Comparison of ENCODE assay signal across 8 mouse cellular contexts in genomic region chr17:46027066-46027917, GRCm38 (mm10). TPM values are rescaled to one million over a fixed set of nuclear protein-coding genes. Genes with fewer than 3 reads are reported as not detected.
A peak's percentile ranks its signal among the peaks of the same experiment; 100 is the strongest.
DNase-seq lines count a peak whose midpoint lies in the region; ATAC-seq and TF ChIP-seq lines count a peak whose summit lies in the region.

No protein-coding gene starts in this region.

- H3K9me3 ChIP-seq in G1E (replicated peaks): no peaks in the 10 kb centered on the region
- H3K9me3 ChIP-seq in forebrain, embryonic 16.5 days (ENCODE audit: control insufficient read depth, low read length): no peaks in the 10 kb centered on the region

- no peaks in the 10 kb centered on the region for H3K27me3 ChIP-seq in G1E (ENCODE audit: insufficient read depth, low read length)
- H3K27me3 ChIP-seq in forebrain, embryonic 16.5 days (replicated peaks; ENCODE audit: control insufficient read depth, insufficient read depth, low read length): no peaks in the 10 kb centered on the region

- peak overlapping the region; percentile 88 for H3K27ac ChIP-seq in forebrain, embryonic 16.5 days (ENCODE audit: low read length)
- H3K27ac ChIP-seq in olfactory bulb, adult 2 months (ENCODE audit: insufficient read depth, low read depth, low read length): no peak overlapping the region

- H3K36me3 ChIP-seq in G1E (replicated peaks): peaks cover 75% of the 10 kb centered on the region
- peaks cover 8% of the 10 kb centered on the region for H3K36me3 ChIP-seq in forebrain, embryonic 16.5 days (ENCODE audit: control insufficient read depth, insufficient read depth)

- H3K9ac ChIP-seq in forebrain, embryonic 16.5 days (replicated peaks; ENCODE audit: low read depth, low read length): peak overlapping the region; percentile 69

- H3K4me3 ChIP-seq in G1E (ENCODE audit: low read depth, low read length): peak overlapping the region; percentile 95; the same call in 1 of the 2 replicates
- peak overlapping the region; percentile 38 for H3K4me3 ChIP-seq in forebrain, embryonic 16.5 days (replicated peaks; ENCODE audit: low read length)
- H3K4me3 ChIP-seq in lung, adult 2 months (replicated peaks; ENCODE audit: extremely low read depth, low read depth, low read length): peak overlapping the region; percentile 20
- no peak overlapping the region for H3K4me3 ChIP-seq in olfactory bulb, adult 2 months (ENCODE audit: insufficient read depth, low read depth, low read length)

- intact Hi-C loops in heart, postnatal 14 days (cut with DNase I): loop anchor here (5.0 kb wide), 1 partner anchor 140 kb away; no protein-coding TSS in a partner anchor

- TF ChIP-seq POLR2A in lung, adult 2 months (IDR thresholded peaks at IDR 0.05; ENCODE audit: borderline replicate concordance, extremely low read depth, low read depth, low read length): no peak
- TF ChIP-seq POLR2A in olfactory bulb, adult 2 months (IDR thresholded peaks at IDR 0.05; ENCODE audit: insufficient read depth, low read depth, low read length): no peak

- DNase-seq in G1E (ENCODE audit: low spot score): peak; percentile 77
- DNase-seq in cerebellum, adult 11-12 months: peak; percentile 67
- peak; percentile 79 to 83 for DNase-seq in heart, postnatal 14 days
- DNase-seq in layer of hippocampus, adult 8-10 months (ENCODE audit: low spot score in 2 of 2): peak; percentile 49 to 52
- DNase-seq in lung, adult 2 months: peak; percentile 76
- DNase-seq in urinary bladder, postnatal 25 days (ENCODE audit: low spot score): peak; percentile 56

- H3K4me2 ChIP-seq in forebrain, embryonic 16.5 days (ENCODE audit: low read length): peak overlapping the region; percentile 82

- WGBS in forebrain, embryonic 16.5 days: 8% methylated on average over 15 of the region's 16 CpGs
- 12% methylated on average over 16 of the region's 16 CpGs for WGBS in lung, adult 2 months
- 39% methylated on average over 16 of the region's 16 CpGs for WGBS in olfactory bulb, adult 2 months

- peak; percentile 69 for TF ChIP-seq CTCF in G1E (IDR thresholded peaks at IDR 0.05; ENCODE audit: low read depth, low read length)
- peak; percentile 44; the same call in 1 of the 2 replicates for TF ChIP-seq CTCF in lung, adult 2 months (IDR thresholded peaks at IDR 0.05; ENCODE audit: insufficient read depth, low read length)
- TF ChIP-seq CTCF in olfactory bulb, adult 2 months (IDR thresholded peaks at IDR 0.05; ENCODE audit: insufficient read depth, low read depth, low read length): peak; percentile 42; the same call in 1 of the 2 replicates

- ATAC-seq in G1E (ENCODE audit: extremely low read depth, insufficient number of reproducible peaks, low FRiP score, poor library complexity, severe bottlenecking): peak; percentile 42; the same call in 1 of the 2 replicates
- ATAC-seq in forebrain, embryonic 16.5 days: peak; percentile 42

- H3K4me1 ChIP-seq in G1E (ENCODE audit: insufficient read depth, low read depth, low read length): peaks cover 69% of the 10 kb centered on the region
- H3K4me1 ChIP-seq in forebrain, embryonic 16.5 days (replicated peaks; ENCODE audit: control insufficient read depth, insufficient read depth, low read length): peaks cover 43% of the 10 kb centered on the region
- H3K4me1 ChIP-seq in lung, adult 2 months (ENCODE audit: control insufficient read depth, insufficient read depth, low read length): peaks cover 6% of the 10 kb centered on the region; the same call in 1 of the 2 replicates
- peaks cover 24% of the 10 kb centered on the region for H3K4me1 ChIP-seq in olfactory bulb, adult 2 months (ENCODE audit: control insufficient read depth, insufficient read depth, low read length)

RNA-seq across cellular contexts. Expression of gene Vegfa, which starts 4.9 kb away (rescaled TPM):
- 106 and 145 TPM in 2 replicates for total RNA-seq in G1E (2014; fragmentation: Nextera tagmentation)
- 94.1 and 120 TPM in 2 replicates for total RNA-seq in G1E (2017)
- 51.6 and 56.0 TPM in 2 replicates for polyA plus RNA-seq in G1E (2012)
- polyA plus RNA-seq in forebrain, embryonic 16.5 days (2015; fragmentation: Nextera tagmentation; extraction: Ambion mirVana): 2.5 and 3.3 TPM in 2 replicates
- 100 to 1,000 TPM; 275 TPM for total RNA-seq in heart, postnatal 14 days (2021)
- 100 to 1,000 TPM in 1 of 4 experiments, 10 to 100 TPM in 3; 63.6 to 104 (median 78.2) TPM for total RNA-seq in layer of hippocampus, adult 8-10 months (2022)
- polyA plus RNA-seq in lung, adult 2 months (2012; rRNA removed): 1,228 and 1,453 TPM in 2 replicates
- polyA plus RNA-seq in olfactory bulb, adult 2 months (2012; ENCODE audit: insufficient read depth, insufficient read length, low replicate concordance, missing spikeins): not detected in 2 replicates

Comparison
In these comparisons a context has a peak if more than half of its experiments do, and no peak if none do; other contexts are left out.
1. RNA of gene Vegfa, which starts 4.9 kb away (polyA plus RNA-seq): 1,228 to 1,453 TPM in lung, adult 2 months; not detected in olfactory bulb, adult 2 months, 51.6 to 56.0 TPM in G1E and 2.5 to 3.3 TPM in forebrain, embryonic 16.5 days; every median in the first group is over 10 times any median in the second.
2. Peak in every context shown above with its lines, with median percentiles within 50 percentile points of each other: DNase-seq and CTCF ChIP-seq.